In genomic region chr9:104108571-104109143, GRCm38 (mm10) we compare ENCODE assay signal across 27 mouse cellular contexts. TPM values are rescaled to one million over a fixed set of nuclear protein-coding genes. Genes with fewer than 3 reads are reported as not detected.
DNase-seq lines count a peak whose midpoint lies in the region; ATAC-seq lines count a peak whose summit lies in the region.
"Had no signal": no experiment of that assay in that cellular context is flagged by ENCODE, and none has a peak within 500 bp of the region (broad histone marks: within the 10 kb centered on the region; RNA-seq: fewer than 3 reads in every experiment).

No protein-coding gene starts in this region.

- H3K4me3 ChIP-seq in embryonic facial prominence, embryonic 12.5 days = no peak overlapping the region
- no peak overlapping the region for H3K4me3 ChIP-seq in embryonic facial prominence, embryonic 10.5 days
- H3K4me3 ChIP-seq in heart, embryonic 11.5 days (ENCODE audit: low read depth, low read length) = no peak overlapping the region
- peak overlapping the region; percentile 43 for H3K4me3 ChIP-seq in megakaryocyte, embryonic 14.5 days (replicated peaks)
- no peak overlapping the region for H3K4me3 ChIP-seq in limb, embryonic 15.5 days
- H3K4me3 ChIP-seq: erythroblast, embryonic 14.5 days; forebrain, embryonic 12.5 days; hindbrain, embryonic 13.5 days; limb, embryonic 12.5 days; liver, embryonic 12.5 days; midbrain, embryonic 13.5 days; neural tube, embryonic 13.5 days had no signal

- peaks cover 5% of the 10 kb centered on the region; the same call in 1 of the 2 replicates for H3K9me3 ChIP-seq in embryonic facial prominence, embryonic 12.5 days
- no peaks in the 10 kb centered on the region for H3K9me3 ChIP-seq in embryonic facial prominence, embryonic 10.5 days
- H3K9me3 ChIP-seq in heart, embryonic 11.5 days (replicated peaks; ENCODE audit: control insufficient read depth, low read length) = 0 out of 2 replicates have a peak, but pooled peaks cover 3% of the 10 kb centered on the region
- H3K9me3 ChIP-seq in megakaryocyte, embryonic 14.5 days = peaks cover 3% of the 10 kb centered on the region; the same call in 1 of the 2 replicates
- H3K9me3 ChIP-seq in limb, embryonic 15.5 days = no peaks in the 10 kb centered on the region
- H3K9me3 ChIP-seq: forebrain, embryonic 12.5 days; hindbrain, embryonic 13.5 days; liver, embryonic 12.5 days had no signal

- H3K36me3 ChIP-seq in embryonic facial prominence, embryonic 12.5 days = no peaks in the 10 kb centered on the region
- peaks cover 2% of the 10 kb centered on the region; the same call in 1 of the 2 replicates for H3K36me3 ChIP-seq in embryonic facial prominence, embryonic 10.5 days (replicated peaks)
- H3K36me3 ChIP-seq in heart, embryonic 11.5 days (ENCODE audit: control insufficient read depth, insufficient read depth, low read length) = no peaks in the 10 kb centered on the region
- peaks cover 16% of the 10 kb centered on the region for H3K36me3 ChIP-seq in megakaryocyte, embryonic 14.5 days (replicated peaks; ENCODE audit: low read length)
- peaks cover 2% of the 10 kb centered on the region; the same call in 1 of the 2 replicates for H3K36me3 ChIP-seq in limb, embryonic 15.5 days
- H3K36me3 ChIP-seq: forebrain, embryonic 12.5 days; limb, embryonic 12.5 days; midbrain, embryonic 13.5 days; neural tube, embryonic 13.5 days had no signal

- ATAC-seq in embryonic facial prominence, embryonic 12.5 days (ENCODE audit: insufficient number of reproducible peaks, insufficient read depth, low FRiP score, low TSS enrichment) = no peak
- no peak for ATAC-seq in heart, embryonic 11.5 days (replicated peaks; ENCODE audit: insufficient number of reproducible peaks, low FRiP score, low TSS enrichment)
- ATAC-seq in megakaryocyte, adult 5-6 weeks (ENCODE audit: poor library complexity, severe bottlenecking) = no peak
- ATAC-seq in limb, embryonic 15.5 days (ENCODE audit: insufficient number of reproducible peaks, low FRiP score, low TSS enrichment, low read depth) = no peak
- ATAC-seq: activated CD4-positive, CD25-positive, alpha-beta regulatory T cell, adult 4 months; forebrain, postnatal 0 days; intestine, embryonic 16.5 days; liver, embryonic 12.5 days; liver, postnatal 0 days; midbrain, embryonic 13.5 days had no signal

- H3K27ac ChIP-seq in embryonic facial prominence, embryonic 12.5 days = 0 out of 2 replicates have a peak overlapping the region, but pooled peaks have one; percentile 60
- no peak overlapping the region for H3K27ac ChIP-seq in embryonic facial prominence, embryonic 10.5 days (replicated peaks)
- no peak overlapping the region for H3K27ac ChIP-seq in heart, embryonic 11.5 days (ENCODE audit: low read depth, low read length)
- peak overlapping the region; percentile 38 for H3K27ac ChIP-seq in limb, embryonic 15.5 days
- H3K27ac ChIP-seq: forebrain, embryonic 12.5 days; hindbrain, embryonic 13.5 days; limb, embryonic 12.5 days; liver, embryonic 12.5 days; midbrain, embryonic 13.5 days; neural tube, embryonic 13.5 days had no signal

- WGBS in embryonic facial prominence, embryonic 12.5 days = 56% methylated on average over 2 of the region's 2 CpGs
- 80% methylated on average over 2 of the region's 2 CpGs for WGBS in embryonic facial prominence, embryonic 10.5 days
- 44% methylated on average over 2 of the region's 2 CpGs for WGBS in heart, embryonic 11.5 days (ENCODE audit: insufficient replicate concordance)
- WGBS in limb, embryonic 15.5 days = 57% methylated on average over 2 of the region's 2 CpGs

- H3K4me2 ChIP-seq in embryonic facial prominence, embryonic 12.5 days (replicated peaks) = no peak overlapping the region
- no peak overlapping the region for H3K4me2 ChIP-seq in heart, embryonic 11.5 days
- no peak overlapping the region for H3K4me2 ChIP-seq in limb, embryonic 15.5 days
- H3K4me2 ChIP-seq: forebrain, embryonic 12.5 days; hindbrain, embryonic 13.5 days; limb, embryonic 12.5 days; liver, embryonic 12.5 days; midbrain, embryonic 13.5 days; neural tube, embryonic 13.5 days had no signal

- 0 out of 2 replicates have a peak, but pooled peaks cover 6% of the 10 kb centered on the region for H3K4me1 ChIP-seq in embryonic facial prominence, embryonic 12.5 days
- H3K4me1 ChIP-seq in embryonic facial prominence, embryonic 10.5 days = no peaks in the 10 kb centered on the region
- H3K4me1 ChIP-seq in heart, embryonic 11.5 days (ENCODE audit: control insufficient read depth, insufficient read depth, low read length) = peaks cover 4% of the 10 kb centered on the region; the same call in 1 of the 2 replicates
- H3K4me1 ChIP-seq in megakaryocyte, embryonic 14.5 days = peaks cover 25% of the 10 kb centered on the region
- H3K4me1 ChIP-seq in limb, embryonic 15.5 days = 0 out of 2 replicates have a peak, but pooled peaks cover 4% of the 10 kb centered on the region
- H3K4me1 ChIP-seq: forebrain, embryonic 12.5 days; hindbrain, embryonic 13.5 days; limb, embryonic 12.5 days; liver, embryonic 12.5 days; midbrain, embryonic 13.5 days; neural tube, embryonic 13.5 days had no signal

- no peak for DNase-seq in embryonic facial prominence, embryonic 10.5 days (ENCODE audit: low spot score)
- peak; percentile 45 for DNase-seq in heart, adult 8-10 months (ENCODE audit: low spot score)
- DNase-seq in thymus, postnatal 4 days = no peak
- DNase-seq: cerebellum, adult 18-20 months; cerebellum, postnatal 14 days; forebrain, postnatal 0 days; gastrocnemius, postnatal 25 days; kidney, adult 8-10 months; kidney, postnatal 14 days; layer of hippocampus, adult 9-11 months; liver, postnatal 0 days; lung, postnatal 36 days had no signal

- H3K9ac ChIP-seq in embryonic facial prominence, embryonic 12.5 days = no peak overlapping the region
- H3K9ac ChIP-seq in heart, embryonic 11.5 days (ENCODE audit: low read depth, low read length) = no peak overlapping the region
- H3K9ac ChIP-seq in limb, embryonic 15.5 days = no peak overlapping the region
- H3K9ac ChIP-seq: forebrain, embryonic 12.5 days; forebrain, postnatal 0 days; hindbrain, embryonic 13.5 days; limb, embryonic 12.5 days; liver, embryonic 12.5 days; liver, postnatal 0 days; midbrain, embryonic 13.5 days; neural tube, embryonic 13.5 days had no signal

- no peaks in the 10 kb centered on the region for H3K27me3 ChIP-seq in embryonic facial prominence, embryonic 12.5 days
- H3K27me3 ChIP-seq in embryonic facial prominence, embryonic 10.5 days (replicated peaks; ENCODE audit: low read depth, poor library complexity, severe bottlenecking) = no peaks in the 10 kb centered on the region
- H3K27me3 ChIP-seq in heart, embryonic 11.5 days (ENCODE audit: control insufficient read depth, insufficient read depth, low read length) = no peaks in the 10 kb centered on the region
- no peaks in the 10 kb centered on the region for H3K27me3 ChIP-seq in megakaryocyte, embryonic 14.5 days (replicated peaks)
- H3K27me3 ChIP-seq in limb, embryonic 15.5 days = no peaks in the 10 kb centered on the region
- H3K27me3 ChIP-seq: CH12.LX; forebrain, embryonic 12.5 days; hindbrain, embryonic 13.5 days; limb, embryonic 12.5 days; liver, embryonic 12.5 days; midbrain, embryonic 13.5 days; neural tube, embryonic 13.5 days had no signal

RNA-seq across cellular contexts. Expression of gene Ackr4, which starts 18.1 kb away (rescaled TPM):
- 0.62 and 0.82 TPM in 2 replicates for polyA plus RNA-seq in embryonic facial prominence, embryonic 12.5 days (2016; fragmentation: Nextera tagmentation; extraction: Ambion mirVana)
- polyA plus RNA-seq in embryonic facial prominence, embryonic 10.5 days (2016; fragmentation: Nextera tagmentation; extraction: Ambion mirVana) = 0.19 and 0.41 TPM in 2 replicates
- total RNA-seq in heart, adult 8-10 months (2022) = 1 to 10 TPM; 1.6 to 3.1 (median 1.8) TPM
- 0.31 and 0.48 TPM in 2 replicates for polyA plus RNA-seq in heart, embryonic 11.5 days (2014; fragmentation: Nextera tagmentation; extraction: Ambion mirVana)
- polyA plus RNA-seq in megakaryocyte, embryonic 14.5 days (2012; ENCODE audit: insufficient read depth, low replicate concordance) = not detected in 2 replicates
- 0.11 TPM in 1 of 2 replicates, not detected in the other for total RNA-seq in megakaryocyte, adult 5-6 weeks (2015)
- total RNA-seq in megakaryocyte, adult 5-6 weeks (2017) = 0.11 and 0.69 TPM in 2 replicates
- polyA plus RNA-seq in limb, embryonic 15.5 days (2015; fragmentation: Nextera tagmentation; extraction: Ambion mirVana) = 4.8 and 6.9 TPM in 2 replicates
- polyA plus RNA-seq: erythroblast, embryonic 14.5 days had no signal

RNA-seq across cellular contexts. Expression of gene Acad11, which starts 45.5 kb away (rescaled TPM):
- polyA plus RNA-seq in embryonic facial prominence, embryonic 12.5 days (2016; fragmentation: Nextera tagmentation; extraction: Ambion mirVana) = 8.8 and 9.9 TPM in 2 replicates
- 9.7 and 10.2 TPM in 2 replicates for polyA plus RNA-seq in embryonic facial prominence, embryonic 10.5 days (2016; fragmentation: Nextera tagmentation; extraction: Ambion mirVana)
- total RNA-seq in heart, adult 8-10 months (2022) = 100 to 1,000 TPM; 114 to 136 (median 130) TPM
- polyA plus RNA-seq in heart, embryonic 11.5 days (2014; fragmentation: Nextera tagmentation; extraction: Ambion mirVana) = 8.6 and 13.7 TPM in 2 replicates
- polyA plus RNA-seq in megakaryocyte, embryonic 14.5 days (2012; ENCODE audit: insufficient read depth, low replicate concordance) = 14.6 and 20.5 TPM in 2 replicates
- 13.2 and 15.0 TPM in 2 replicates for total RNA-seq in megakaryocyte, adult 5-6 weeks (2015)
- total RNA-seq in megakaryocyte, adult 5-6 weeks (2017) = 9.4 and 13.1 TPM in 2 replicates
- 12.4 and 12.5 TPM in 2 replicates for polyA plus RNA-seq in limb, embryonic 15.5 days (2015; fragmentation: Nextera tagmentation; extraction: Ambion mirVana)
- polyA plus RNA-seq: erythroblast, embryonic 14.5 days had no signal

RNA-seq across cellular contexts. Expression of gene Uba5, which starts 45.7 kb away (rescaled TPM):
- 64.9 and 73.4 TPM in 2 replicates for polyA plus RNA-seq in embryonic facial prominence, embryonic 12.5 days (2016; fragmentation: Nextera tagmentation; extraction: Ambion mirVana)
- 45.7 TPM in 2 replicates for polyA plus RNA-seq in embryonic facial prominence, embryonic 10.5 days (2016; fragmentation: Nextera tagmentation; extraction: Ambion mirVana)
- total RNA-seq in heart, adult 8-10 months (2022) = 10 to 100 TPM; 12.7 to 16.2 (median 14.0) TPM
- polyA plus RNA-seq in heart, embryonic 11.5 days (2014; fragmentation: Nextera tagmentation; extraction: Ambion mirVana) = 42.5 and 49.4 TPM in 2 replicates
- 2.4 and 12.0 TPM in 2 replicates for polyA plus RNA-seq in megakaryocyte, embryonic 14.5 days (2012; ENCODE audit: insufficient read depth, low replicate concordance)
- total RNA-seq in megakaryocyte, adult 5-6 weeks (2015) = 31.1 and 32.5 TPM in 2 replicates
- total RNA-seq in megakaryocyte, adult 5-6 weeks (2017) = 28.3 and 28.9 TPM in 2 replicates
- polyA plus RNA-seq in limb, embryonic 15.5 days (2015; fragmentation: Nextera tagmentation; extraction: Ambion mirVana) = 59.4 and 62.3 TPM in 2 replicates

Comparison
In these comparisons a context has a peak if more than half of its experiments do, and no peak if none do; other contexts are left out.
1. H3K27ac ChIP-seq: peak in embryonic facial prominence, embryonic 12.5 days (single experiment) and limb, embryonic 15.5 days (single experiment); none in embryonic facial prominence, embryonic 10.5 days (single experiment) and heart, embryonic 11.5 days (single experiment).